Mouse (Mus musculus): ENCODE data around the gene Tent4a.

The Tent4a gene

DNA sequence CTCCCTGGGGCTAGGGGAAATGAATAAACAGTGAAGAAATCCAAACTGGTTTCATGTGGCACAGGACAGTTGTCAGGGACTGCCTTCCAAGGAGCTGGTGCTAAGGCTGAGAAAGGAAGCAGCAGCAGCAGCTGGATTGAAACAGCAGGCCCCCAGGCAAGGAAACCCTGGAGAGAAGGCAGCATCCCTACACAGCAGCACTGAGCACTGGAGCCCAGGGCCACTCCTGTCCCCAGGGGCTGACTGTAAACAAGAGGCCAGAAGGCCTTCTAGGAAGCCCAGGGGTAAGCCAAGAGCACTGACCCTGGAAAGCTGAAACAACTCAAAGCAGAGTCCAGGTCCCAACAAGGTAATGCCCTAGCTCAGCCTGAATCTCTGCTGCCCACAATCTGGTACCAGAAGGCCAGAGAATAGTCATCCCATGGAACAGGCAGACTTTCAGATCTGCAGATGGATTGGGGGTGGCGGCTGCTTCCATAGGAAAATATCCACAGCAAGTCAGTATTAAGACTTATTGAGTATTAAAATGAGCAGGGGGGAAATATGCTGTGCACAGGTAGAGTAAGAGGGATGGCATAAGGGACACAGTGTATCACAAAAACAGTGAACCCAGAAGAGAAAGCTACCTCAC lies 12.1 kb downstream of the Tent4a start:
- no peak for DNase-seq (ENCODE audit: low read depth, low spot score)

DNA sequence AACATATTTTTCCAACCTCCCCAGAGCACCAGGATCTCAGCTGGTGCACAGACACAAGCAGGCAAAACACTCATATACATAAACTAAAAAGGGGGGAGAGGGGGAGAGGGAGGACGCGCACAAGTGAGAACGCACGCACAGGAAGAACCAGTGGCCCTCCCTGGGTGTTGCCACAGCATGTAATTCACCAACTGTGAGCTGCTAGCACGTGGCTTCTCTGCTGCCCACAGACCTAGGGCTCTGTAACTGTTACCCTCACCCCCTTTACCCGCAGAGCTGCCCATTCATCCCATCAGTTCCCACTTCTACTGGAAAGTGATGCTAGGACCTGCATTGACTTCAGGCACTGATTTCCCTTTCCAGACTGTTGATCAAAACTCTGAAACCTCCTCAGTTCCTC lies 15.3 kb downstream of the Tent4a start:
- no peak for DNase-seq (ENCODE audit: low read depth, low spot score)

DNA sequence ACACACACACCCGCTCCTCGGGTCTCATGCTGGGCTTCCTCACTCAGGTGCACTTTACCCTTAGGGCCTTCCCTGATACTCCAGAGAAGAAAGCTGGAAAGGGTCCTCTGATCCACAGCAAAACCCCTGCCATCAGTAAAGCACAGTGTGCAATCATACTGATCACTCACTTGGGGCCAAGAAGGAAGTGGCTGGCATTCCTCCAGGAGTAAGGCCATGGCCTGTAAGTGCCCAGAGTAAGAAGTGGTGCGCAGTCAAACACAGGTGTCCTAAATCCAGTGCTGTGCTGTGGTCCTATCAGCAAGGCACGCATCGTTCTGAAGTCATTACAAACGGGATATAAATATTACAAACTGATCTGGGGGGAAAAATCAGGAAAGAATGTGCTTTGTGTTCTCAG lies 17.0 kb downstream of the Tent4a start:
- DNase-seq (ENCODE audit: low read depth, low spot score), result no peak

DNA sequence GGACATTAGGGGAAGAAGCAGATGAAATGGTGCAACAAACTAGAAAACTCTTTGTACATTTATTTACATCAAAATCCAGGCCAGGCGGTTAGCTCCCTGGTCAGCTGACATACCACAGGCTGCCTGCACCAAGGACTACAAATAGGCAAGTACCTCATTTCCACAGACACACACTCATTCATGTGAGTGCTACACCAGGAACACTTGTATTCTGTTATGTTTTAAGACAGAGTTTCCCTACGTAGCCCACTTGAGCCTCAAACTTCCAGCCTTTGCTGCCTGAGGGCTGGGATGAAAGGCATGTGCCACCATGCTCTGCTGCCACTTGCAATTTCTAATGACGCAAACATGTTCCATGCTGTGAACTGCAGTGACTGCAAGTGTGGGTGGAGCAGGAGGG lies 19.3 kb downstream of the Tent4a start:
- no peak for DNase-seq (ENCODE audit: low read depth, low spot score)

DNA sequence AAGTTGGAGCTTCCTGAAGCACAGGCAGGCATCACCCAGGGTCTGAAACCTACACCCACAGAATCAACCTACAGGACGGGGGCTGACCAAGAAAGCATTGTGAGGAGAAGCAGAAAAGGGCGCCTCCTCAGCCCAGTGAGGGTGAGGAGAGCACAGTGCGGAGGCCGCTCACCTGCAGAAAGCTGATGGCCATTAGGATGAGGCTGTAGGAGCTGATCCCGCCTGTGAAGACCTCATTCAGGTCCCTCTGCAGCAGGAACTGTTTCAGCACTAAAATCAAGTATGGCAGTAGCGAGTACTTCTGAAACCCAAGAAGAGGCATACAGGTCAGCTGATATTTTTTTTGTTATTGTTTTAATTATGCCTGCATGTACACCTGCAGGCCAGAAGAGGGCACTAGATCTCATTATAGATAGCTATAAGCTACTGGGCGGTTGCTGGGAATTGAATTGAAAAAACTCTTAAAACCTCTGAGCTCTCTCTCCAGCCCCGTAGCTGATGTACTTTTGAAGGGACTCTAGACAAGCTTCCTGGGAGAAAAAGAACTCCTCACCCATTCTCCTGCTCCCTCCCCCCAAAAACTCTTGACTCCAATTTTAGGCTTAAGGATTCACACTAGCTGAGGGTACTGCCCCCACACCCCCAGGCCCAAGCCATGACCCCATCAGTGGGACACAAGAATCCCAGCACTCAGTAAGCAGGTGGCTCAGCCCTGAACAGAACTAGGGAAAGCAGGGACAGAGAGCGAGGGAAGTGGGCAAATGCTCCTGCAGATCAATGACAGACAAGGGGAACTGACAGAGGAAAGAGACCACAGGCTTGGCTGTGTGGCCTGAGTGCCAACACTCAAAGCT lies 24.8 kb downstream of the Tent4a start:
- peak; percentile 63 for DNase-seq (ENCODE audit: low read depth, low spot score)

DNA sequence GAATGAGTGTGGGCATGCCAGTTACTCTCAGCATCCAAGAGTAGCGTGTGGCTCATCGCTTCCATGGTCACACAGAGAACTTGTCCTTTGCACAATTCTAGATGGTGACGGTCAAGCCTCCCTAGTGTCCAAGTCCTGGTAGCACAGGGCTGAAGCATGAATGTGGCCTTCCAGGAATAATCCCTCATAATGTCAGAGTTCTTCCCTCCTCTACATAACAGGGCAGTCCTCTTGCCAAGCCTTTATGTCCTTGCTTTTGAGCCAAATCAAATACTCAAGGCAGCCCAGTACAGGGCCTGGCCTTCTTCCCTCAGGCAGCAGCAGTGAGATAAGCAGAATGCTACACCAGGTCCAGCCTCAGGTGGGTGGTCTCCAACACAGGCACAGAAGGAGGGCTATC lies 26.8 kb downstream of the Tent4a start:
- no peak for DNase-seq (ENCODE audit: low read depth, low spot score)

DNA sequence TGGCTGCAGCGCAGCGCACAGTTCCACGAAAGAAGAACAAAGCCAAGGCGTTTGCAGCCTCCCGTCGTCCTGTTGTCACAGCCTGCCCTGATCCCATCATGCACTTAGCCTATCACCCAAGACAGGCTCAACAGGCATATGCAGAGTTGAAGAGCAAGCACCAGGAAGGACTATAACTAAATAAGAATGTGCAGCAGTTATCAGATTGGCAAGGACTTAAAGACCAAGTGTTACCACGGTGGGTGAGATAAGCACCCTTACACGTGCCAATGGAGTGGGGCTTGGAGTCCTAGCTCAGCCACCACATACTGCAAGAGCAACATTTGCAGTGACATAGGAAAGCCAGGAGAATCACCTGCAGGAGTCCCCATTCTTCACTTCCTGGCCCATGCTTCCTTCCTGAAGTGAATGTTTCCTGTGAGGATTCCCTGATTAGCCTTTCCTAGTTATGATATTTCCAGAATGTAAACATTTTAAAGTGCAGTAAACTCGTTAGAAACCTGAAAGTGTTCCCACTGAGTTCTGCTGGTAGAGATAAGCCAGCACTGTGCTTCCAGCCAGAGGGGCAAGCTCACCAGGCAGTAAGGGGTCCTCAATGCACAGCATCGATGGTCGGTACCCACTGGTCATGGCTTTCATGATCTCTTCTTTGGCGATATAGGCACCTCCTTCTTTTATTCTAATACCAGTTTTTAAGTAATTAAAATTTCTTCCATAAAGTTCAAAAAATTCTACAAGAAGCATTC lies 27.9 kb downstream of the Tent4a start:
- DNase-seq (ENCODE audit: low read depth, low spot score), result no peak

DNA sequence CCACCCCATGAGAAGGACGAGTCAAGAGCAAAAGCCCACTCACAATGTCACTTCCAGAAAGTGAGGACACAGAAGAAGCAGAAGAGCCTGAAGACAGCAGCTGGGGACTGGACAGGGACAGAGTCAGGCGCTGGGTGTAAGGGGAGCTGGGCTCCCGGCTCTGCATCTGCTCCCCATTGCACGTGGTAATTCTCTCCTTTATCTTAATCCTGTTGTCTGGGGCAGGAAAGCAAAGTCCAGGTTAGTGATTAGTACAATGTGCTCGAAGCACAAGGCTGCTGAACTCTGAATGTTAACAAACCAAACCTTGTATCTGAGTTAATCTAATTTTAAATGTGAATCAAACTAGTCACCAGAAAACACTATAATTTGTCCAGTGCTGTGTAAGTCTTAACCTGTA lies 31.6 kb downstream of the Tent4a start:
- DNase-seq (ENCODE audit: low read depth, low spot score), result no peak

DNA sequence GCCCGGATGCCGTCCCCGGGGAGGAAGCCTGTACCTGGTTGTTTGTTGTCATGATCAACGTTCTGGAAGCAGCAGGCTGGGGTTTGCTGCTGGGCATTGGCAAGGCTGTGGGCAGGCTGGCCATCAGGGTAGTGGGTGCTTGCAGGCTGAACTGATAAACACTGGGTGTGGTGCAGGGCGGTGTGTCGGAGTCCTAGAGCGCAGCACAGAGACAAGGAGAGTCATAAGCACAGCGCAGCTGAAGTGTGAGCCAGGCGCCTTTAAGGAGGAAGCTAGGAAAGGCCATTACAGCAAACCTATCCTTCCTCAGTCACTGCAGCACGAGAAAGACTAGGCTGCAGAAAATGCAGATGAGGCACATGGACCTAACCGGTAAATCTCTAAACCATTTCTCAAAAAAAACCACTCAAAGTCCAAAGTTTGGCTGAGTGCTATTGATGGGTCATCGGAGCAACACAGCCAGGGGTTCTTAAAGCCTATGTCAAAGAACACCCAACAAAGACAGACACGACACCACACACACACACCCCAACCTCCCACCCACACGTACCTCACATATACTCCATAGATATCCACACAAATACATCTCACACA lies 32.2 kb downstream of the Tent4a start:
- no peak for DNase-seq (ENCODE audit: low read depth, low spot score)

DNA sequence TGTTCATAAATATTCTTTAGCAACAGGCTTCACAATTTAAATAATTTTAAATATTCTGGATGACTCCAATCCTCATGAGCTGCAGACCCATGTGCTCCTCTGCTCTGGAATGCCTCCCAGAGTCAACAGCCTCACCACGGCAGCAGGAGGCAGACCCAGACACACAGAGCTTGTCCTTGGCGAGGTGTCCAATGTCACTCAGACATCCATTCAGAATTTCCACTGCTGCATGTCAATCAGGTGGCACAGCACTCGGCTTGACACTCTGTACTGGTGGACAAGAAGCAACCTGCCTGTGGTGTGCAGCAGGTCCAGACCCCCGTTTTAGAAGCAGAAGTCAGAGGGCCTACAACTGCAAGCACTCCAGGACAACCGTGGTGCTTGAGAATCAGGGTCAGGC lies 36.1 kb downstream of the Tent4a start:
- peak; percentile 26 for DNase-seq (ENCODE audit: low read depth, low spot score)

DNA sequence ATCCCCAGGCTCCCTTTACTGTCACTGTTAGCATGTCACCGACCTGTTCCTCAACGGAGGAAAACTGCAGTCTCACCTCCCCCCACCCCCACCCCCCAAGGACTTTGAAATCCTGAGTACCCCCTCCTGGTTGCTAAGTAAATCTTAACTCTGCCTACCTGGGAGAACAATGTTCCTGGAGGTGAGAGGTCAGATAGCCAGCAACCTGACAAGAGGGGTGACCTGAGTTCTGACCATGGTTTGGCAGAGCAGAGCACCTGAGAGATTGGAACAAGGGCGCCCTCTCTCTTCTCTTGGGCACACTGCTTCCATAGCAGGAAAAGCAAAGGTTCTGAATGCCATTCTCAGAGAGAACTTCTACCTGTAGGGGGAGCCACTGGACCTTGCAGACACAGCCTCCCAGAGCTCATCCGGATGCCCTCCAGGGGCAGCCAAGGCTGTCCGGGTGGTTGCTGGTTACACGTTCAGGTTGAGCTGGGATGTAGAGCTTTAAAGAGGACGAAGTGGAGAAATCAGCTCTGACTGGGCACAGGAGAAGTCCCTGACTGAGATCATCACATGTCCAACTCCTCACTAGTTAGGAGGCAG lies 41.4 kb downstream of the Tent4a start:
- DNase-seq (ENCODE audit: low read depth, low spot score), result peak; percentile 93

DNA sequence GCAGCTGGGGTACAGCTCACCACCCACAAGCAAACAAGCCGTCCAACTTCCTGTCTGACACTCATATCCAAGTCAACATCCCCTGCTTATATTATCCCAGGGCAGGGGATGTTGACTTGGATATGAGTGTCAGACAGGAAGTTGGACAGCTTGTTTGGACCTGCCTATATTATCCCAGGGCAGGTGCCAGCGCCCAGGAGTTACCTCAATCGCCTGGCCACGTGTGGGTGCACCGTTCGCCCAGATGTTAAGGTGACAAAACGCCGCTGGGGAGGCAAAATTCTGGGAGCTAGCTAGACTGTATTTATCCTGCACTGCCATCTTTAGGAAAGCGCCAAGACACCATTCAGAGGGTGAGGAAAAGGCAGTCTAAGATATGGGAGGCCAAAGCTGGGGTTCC lies 44.6 kb downstream of the Tent4a start:
- DNase-seq (ENCODE audit: low read depth, low spot score), result no peak

DNA sequence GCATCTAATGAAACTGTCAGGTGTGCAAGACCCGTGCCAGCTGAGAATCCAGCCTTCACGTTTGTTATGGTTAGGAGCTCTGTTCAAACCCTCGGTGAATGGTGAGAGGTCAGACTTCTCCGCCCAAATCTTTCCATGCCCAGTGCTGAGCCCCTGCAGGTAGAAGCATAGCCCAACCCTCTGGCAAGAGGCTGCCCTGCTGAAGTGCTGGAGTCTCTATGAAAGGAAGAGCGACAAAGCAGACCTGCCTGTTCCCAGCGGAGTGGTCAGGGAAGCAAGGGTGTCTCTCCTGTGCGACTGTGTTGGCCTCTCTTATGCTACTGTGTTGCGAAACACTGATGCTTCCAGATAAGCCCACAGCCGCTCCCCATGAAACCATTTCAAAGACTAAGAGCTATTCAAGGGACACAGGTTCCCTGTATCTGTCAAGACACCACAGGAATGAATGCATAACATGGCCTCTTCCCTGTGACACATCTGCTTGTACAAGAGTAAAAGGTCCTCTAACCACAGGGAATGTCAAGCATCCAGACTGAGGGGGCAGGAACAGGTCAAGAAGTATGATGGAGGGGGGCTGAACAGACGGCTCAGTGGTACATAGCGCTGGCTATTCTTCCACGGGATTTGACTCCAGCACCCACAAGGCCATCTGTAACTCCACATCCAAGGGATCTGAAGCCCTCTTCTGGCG lies 45.7 kb downstream of the Tent4a start:
- DNase-seq (ENCODE audit: low read depth, low spot score), result peak; percentile 28

DNA sequence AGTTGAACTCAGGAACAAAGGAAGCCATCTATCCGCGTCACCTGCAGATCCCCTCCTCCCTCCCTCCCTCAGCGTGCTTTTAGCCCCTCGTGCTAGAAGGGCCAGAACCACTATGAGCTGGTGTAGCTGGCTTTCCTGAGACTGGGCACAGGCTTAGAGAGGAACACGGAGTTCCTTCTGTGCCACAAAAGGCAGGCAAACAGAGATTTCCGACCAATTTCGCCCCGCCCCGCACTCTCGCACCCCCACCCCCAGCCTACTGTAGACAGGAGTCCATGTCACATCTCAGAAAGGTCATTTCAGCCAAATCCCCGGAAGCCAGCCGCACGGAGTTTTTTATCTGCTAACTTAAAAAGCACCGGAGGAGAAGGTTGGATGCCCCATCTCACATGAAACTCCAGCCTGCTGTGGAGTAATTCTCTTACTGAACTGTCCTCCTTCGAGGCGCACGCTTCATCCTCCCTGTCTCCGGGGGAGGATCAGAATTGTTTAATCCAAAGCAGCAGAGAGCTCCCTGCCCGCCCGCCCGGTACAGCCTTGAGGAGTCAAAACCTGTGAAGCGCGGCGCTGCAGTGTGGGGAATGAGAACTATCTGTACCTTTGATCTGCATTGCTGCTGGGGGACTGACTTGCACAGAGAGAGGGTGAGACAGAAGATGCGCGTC lies 46.7 kb downstream of the Tent4a start:
- peak; percentile 27 for DNase-seq (ENCODE audit: low read depth, low spot score)

DNA sequence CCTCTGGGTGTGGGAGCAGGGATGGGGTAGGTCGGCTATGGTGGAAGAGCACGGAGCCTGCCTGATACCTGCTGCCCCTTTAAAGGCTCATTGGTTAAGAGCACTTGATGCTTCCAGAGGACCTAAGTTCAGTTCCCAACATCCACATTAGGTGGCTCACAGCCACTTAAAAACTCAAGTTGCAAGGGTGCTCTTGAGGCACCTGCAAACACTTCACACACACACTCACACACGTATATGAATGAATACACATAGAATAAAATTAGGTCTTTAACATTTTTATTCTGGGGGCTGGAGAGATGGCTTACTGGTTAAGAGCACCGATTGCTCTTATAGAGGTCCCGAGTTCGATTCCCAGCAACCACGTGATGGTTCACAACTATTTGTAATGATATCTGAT lies 47.3 kb downstream of the Tent4a start:
- DNase-seq (ENCODE audit: low read depth, low spot score), result no peak

DNA sequence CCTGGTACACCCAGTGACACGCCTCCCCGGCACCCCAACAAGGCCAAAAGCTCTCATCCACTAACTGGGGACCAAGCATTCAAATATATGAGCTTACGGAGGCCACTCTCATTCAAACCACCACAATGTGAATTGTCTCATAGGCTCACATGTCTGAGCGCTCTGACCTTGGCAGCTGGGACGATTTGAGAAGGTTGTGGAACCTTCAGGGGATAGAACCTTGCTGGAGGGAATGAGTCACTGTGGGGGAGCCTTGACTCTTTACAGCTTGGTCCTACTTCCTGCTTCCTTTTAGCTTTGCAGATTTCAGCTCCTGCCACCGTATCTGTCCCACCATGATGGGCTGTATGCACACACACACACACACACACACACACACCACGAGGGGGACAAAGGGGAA lies 48.6 kb downstream of the Tent4a start:
- no peak for DNase-seq (ENCODE audit: low read depth, low spot score)

DNA sequence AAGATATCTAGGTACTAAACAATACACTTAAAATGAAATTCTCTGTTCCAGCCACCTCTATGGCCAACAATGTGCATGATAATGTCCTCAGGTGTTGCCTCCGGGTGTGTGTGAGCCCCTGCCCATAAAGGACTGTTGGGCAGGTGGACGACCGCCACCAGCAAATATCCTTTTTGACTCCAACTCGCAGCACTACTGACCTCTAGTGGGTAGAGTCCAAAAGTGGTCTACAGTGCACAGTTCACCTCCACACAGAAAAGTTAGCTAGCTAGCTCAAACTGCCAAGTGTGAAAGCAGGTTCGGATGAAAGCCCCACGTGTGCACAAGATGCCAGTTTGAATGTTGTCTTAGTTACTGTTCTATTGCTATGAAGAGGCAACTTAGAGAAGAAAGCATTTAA lies 49.1 kb downstream of the Tent4a start:
- peak; percentile 37 for DNase-seq (ENCODE audit: low read depth, low spot score)

DNA sequence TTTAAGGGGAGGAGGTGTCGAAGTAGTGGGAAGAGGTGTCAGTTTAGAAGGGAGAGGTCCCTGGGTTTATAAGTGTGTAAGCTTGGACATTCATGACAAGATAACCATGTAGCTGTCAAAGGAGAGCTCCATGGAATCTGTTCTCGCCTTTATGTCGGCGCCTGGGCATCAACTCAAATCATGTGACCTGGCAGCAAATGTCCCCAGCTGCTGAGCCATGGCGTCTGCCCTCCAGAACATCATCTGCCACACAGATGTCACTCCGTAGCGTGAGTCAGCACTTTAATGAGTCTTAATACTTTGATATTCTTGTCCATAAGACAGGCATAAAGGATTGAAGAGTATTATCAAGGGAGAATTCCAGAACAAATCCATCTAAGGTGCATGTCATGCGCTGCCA lies 51.7 kb downstream of the Tent4a start:
- DNase-seq (ENCODE audit: low read depth, low spot score), result no peak

DNA sequence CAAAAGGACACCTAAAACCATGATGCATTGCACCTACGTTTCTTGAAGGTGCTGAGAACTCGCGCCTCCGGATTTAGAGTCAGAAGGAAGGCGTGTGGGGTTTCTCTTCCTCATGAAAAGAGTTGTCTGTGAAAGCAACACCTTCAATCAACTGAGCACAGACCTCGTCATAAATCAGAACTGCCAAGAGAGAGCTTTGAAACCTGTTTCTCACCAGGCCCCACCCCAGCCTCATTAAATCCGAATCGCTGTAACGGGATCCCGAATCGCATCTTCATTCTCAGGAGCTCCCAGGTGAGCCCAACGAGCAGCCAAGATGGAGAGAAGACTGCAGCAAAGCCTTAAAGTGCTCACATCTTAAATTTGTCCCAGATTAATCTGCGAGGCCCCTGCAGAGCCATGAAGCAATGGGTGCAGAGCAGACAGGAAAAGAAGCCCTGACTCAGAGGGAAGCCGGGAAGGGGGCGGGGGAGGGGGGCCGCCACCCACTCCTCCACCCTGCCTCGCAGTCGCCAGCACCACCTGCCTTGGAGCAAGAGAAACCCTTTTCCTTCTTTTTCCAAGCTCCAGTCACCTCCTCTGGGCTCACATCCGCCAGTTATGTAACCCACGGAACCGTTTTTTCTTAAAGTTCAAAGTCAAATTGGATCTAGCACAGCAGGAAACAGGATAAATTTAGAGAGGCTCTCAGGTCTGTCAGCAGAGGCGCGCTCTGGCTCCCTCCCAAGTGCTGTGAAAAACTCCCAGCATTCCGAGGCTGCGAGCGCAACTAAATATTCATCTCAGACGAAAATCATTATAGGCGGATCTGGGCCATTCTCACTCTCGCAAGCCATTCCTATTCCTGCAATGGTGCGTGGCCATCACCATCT lies 52.5 kb downstream of the Tent4a start:
- no peak for DNase-seq (ENCODE audit: low read depth, low spot score)

DNA sequence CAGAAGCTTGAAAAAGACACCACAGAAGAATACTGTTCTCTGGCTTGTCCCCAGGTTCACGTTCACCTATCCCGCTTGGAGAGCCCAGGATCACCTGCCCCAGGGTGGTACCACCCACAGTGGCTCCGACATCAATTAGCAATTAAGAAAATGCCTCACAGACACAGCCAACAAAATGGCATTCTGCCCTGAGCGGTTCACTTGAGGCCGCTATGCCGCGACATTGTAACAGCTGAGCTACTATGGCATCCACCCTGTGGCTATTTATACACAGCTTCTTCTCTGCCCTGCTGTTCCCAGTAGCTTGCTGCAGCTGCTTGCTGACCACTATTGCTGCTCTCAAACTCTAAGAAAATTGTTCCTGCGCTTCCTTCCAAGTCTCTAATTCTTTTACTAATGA lies 53.4 kb downstream of the Tent4a start:
- no peak for DNase-seq (ENCODE audit: low read depth, low spot score)

Data from ZHBTc4 (cell line).